Mouse (Mus musculus) T-helper 2 cell (primary cell): ENCODE measurements around the gene Ttn.

Experiments
- in situ Hi-C: fragments of 300-600 bp; cut with MboI, MseI; formaldehyde crosslinking; loops from one replicate; pipeline ENCODE4 v1.15.1; 2025; ENCODE audit warnings: high pct_unique_total_duplicates

Ttn gene

GRCm38 (mm10) chr2:76714984-76715383 is 267.4 kb downstream of the Ttn start:
- in situ Hi-C loops, result no loop called here

- in situ Hi-C loops, result no loop called here
Observed at GRCm38 (mm10) chr2:76708512-76708911, 273.8 kb downstream of the Ttn start.

- in situ Hi-C loops, result no loop called here
Observed at GRCm38 (mm10) chr2:76705655-76706054, 276.7 kb downstream of the Ttn start.

GRCm38 (mm10) chr2:76702751-76703150 is 279.6 kb downstream of the Ttn start:
- in situ Hi-C loops, result no loop called here

GRCm38 (mm10) chr2:76702188-76702587 is 280.2 kb downstream of the Ttn start:
- in situ Hi-C loops, result no loop called here

- in situ Hi-C loops, result loop anchor here (25.0 kb wide), 1 partner anchor 1242 kb away; the partner anchor contains the start of gene Cwc22
Observed at GRCm38 (mm10) chr2:76695290-76695689, 287.1 kb downstream of the Ttn start.

GRCm38 (mm10) chr2:76693765-76694164 is 288.6 kb downstream of the Ttn start:
- in situ Hi-C loops, result loop anchor here (25.0 kb wide), 1 partner anchor 1244 kb away; the partner anchor contains the start of gene Cwc22

- in situ Hi-C loops, result loop anchor here (25.0 kb wide), 1 partner anchor 1247 kb away; the partner anchor contains the start of gene Cwc22
Observed at GRCm38 (mm10) chr2:76690436-76691204, 291.7 kb downstream of the Ttn start.

GRCm38 (mm10) chr2:76688162-76688561 is 294.2 kb downstream of the Ttn start:
- in situ Hi-C loops, result loop anchor here (25.0 kb wide), 1 partner anchor 1249 kb away; the partner anchor contains the start of gene Cwc22

GRCm38 (mm10) chr2:76687608-76688007 is 294.7 kb downstream of the Ttn start:
- in situ Hi-C loops, result loop anchor here (25.0 kb wide), 1 partner anchor 1250 kb away; the partner anchor contains the start of gene Cwc22

GRCm38 (mm10) chr2:76686986-76687385 is 295.4 kb downstream of the Ttn start:
- in situ Hi-C loops, result loop anchor here (25.0 kb wide), 1 partner anchor 1250 kb away; the partner anchor contains the start of gene Cwc22

GRCm38 (mm10) chr2:76682301-76682700 is 300.0 kb downstream of the Ttn start:
- in situ Hi-C loops, result loop anchor here (5.0 to 25.0 kb wide), 2 partner anchors 310 to 1255 kb away; partner anchors contain the start of gene Cwc22

- in situ Hi-C loops, result loop anchor here (25.0 kb wide), 1 partner anchor 1261 kb away; the partner anchor contains the start of gene Cwc22
Observed at GRCm38 (mm10) chr2:76676401-76677226, 305.7 kb downstream of the Ttn start.

GRCm38 (mm10) chr2:76675949-76676348 is 306.4 kb downstream of the Ttn start:
- in situ Hi-C loops, result loop anchor here (25.0 kb wide), 1 partner anchor 1261 kb away; the partner anchor contains the start of gene Cwc22

- in situ Hi-C loops, result loop anchor here (25.0 kb wide), 1 partner anchor 1262 kb away; the partner anchor contains the start of gene Cwc22
Observed at GRCm38 (mm10) chr2:76675451-76675850, 306.9 kb downstream of the Ttn start.

- in situ Hi-C loops, result loop anchor here (25.0 kb wide), 1 partner anchor 1262 kb away; the partner anchor contains the start of gene Cwc22
Observed at GRCm38 (mm10) chr2:76674725-76675427, 307.5 kb downstream of the Ttn start, which contains the start of gene Plekha3. TSS of gene Plekha3 (plus strand) at chr2:76675281.

GRCm38 (mm10) chr2:76673472-76674081 is 308.8 kb downstream of the Ttn start:
- in situ Hi-C loops, result no loop called here

GRCm38 (mm10) chr2:76672966-76673392 is 309.4 kb downstream of the Ttn start, which contains the start of gene Fkbp7:
TSS of gene Fkbp7 (minus strand) at chr2:76673116.
- in situ Hi-C loops, result no loop called here

- in situ Hi-C loops, result no loop called here
Observed at GRCm38 (mm10) chr2:76672134-76672745, 310.1 kb downstream of the Ttn start.

- in situ Hi-C loops, result no loop called here
Observed at GRCm38 (mm10) chr2:76671641-76672040, 310.7 kb downstream of the Ttn start.
